10 mouse cellular contexts compared by ENCODE assay signal in genomic region chr15:31226464-31226863, GRCm38 (mm10). TPM values are rescaled to one million over a fixed set of nuclear protein-coding genes. Genes with fewer than 3 reads are reported as not detected.
DNase-seq lines count a peak whose midpoint lies in the region; ATAC-seq lines count a peak whose summit lies in the region.
"Had no signal": no experiment of that assay in that cellular context is flagged by ENCODE, and none has a peak within 500 bp of the region (broad histone marks: within the 10 kb centered on the region; RNA-seq: fewer than 3 reads in every experiment).

No protein-coding gene starts in this region.

- H3K9me3 ChIP-seq in liver, embryonic 16.5 days (replicated peaks; ENCODE audit: control insufficient read depth, low read length), result no peaks in the 10 kb centered on the region
- H3K9me3 ChIP-seq: midbrain, embryonic 10.5 days had no signal

- no peaks in the 10 kb centered on the region for H3K27me3 ChIP-seq in liver, embryonic 16.5 days (ENCODE audit: control insufficient read depth, insufficient read depth, low read depth, low read length)

- peak overlapping the region; percentile 12; the same call in 1 of the 2 replicates for H3K4me3 ChIP-seq in liver, embryonic 16.5 days (ENCODE audit: low read depth, low read length)
- H3K4me3 ChIP-seq: erythroblast, embryonic 14.5 days; midbrain, embryonic 10.5 days had no signal

- H3K27ac ChIP-seq in liver, embryonic 16.5 days (ENCODE audit: low read length), result peak overlapping the region; percentile 40; the same call in 1 of the 2 replicates
- H3K27ac ChIP-seq: midbrain, embryonic 10.5 days had no signal

- intact Hi-C loops in heart, postnatal 10 days (cut with DNase I), result loop anchor here (5.0 kb wide), 1 partner anchor 226 kb away; the partner anchor contains the start of gene Ropn1l

- H3K4me1 ChIP-seq in liver, embryonic 16.5 days (ENCODE audit: control insufficient read depth, low read depth, low read length), result peaks cover 6% of the 10 kb centered on the region

- WGBS in liver, embryonic 16.5 days (ENCODE audit: insufficient replicate concordance), result 63% methylated on average over 6 of the region's 6 CpGs

- ATAC-seq in liver, embryonic 16.5 days (ENCODE audit: low read depth), result peak; percentile 47

- H3K9ac ChIP-seq in liver, embryonic 16.5 days (ENCODE audit: low read depth, low read length), result no peak overlapping the region

- H3K36me3 ChIP-seq in liver, embryonic 16.5 days (ENCODE audit: control insufficient read depth, insufficient read depth), result no peaks in the 10 kb centered on the region
- H3K36me3 ChIP-seq: midbrain, embryonic 10.5 days had no signal

- DNase-seq in kidney, adult 9 months, result peak; percentile 11
- no peak for DNase-seq in kidney, adult 8-10 months
- DNase-seq in A20 (ENCODE audit: low read depth, low spot score), result peak; percentile 39
- peak; percentile 27 for DNase-seq in adipocyte (ENCODE audit: low spot score)
- DNase-seq in natural killer cell, adult 2 months (ENCODE audit: low spot score in 2 of 2), result no peak
- DNase-seq in heart, postnatal 10 days, result no peak
- DNase-seq in spleen, adult 12 weeks (ENCODE audit: low spot score), result no peak

- peak overlapping the region; percentile 91 for H3K4me2 ChIP-seq in liver, embryonic 16.5 days (ENCODE audit: low read depth, low read length)

RNA-seq across cellular contexts. Expression of gene Dap, which starts 2.4 kb away (rescaled TPM):
- polyA plus RNA-seq in liver, embryonic 16.5 days (2015; fragmentation: Nextera tagmentation; extraction: Ambion mirVana), result 48.4 and 54.2 TPM in 2 replicates
- total RNA-seq in heart, postnatal 10 days (2021), result 10 to 100 TPM; 36.2 to 41.3 TPM

Comparison
In these comparisons a context has a peak if more than half of its experiments do, and no peak if none do; other contexts are left out.
1. DNase-seq: peak in kidney, adult 9 months (single experiment), A20 (single experiment) and adipocyte (single experiment); none in kidney, adult 8-10 months (0 of 2), natural killer cell, adult 2 months (0 of 2), heart, postnatal 10 days (0 of 2) and spleen, adult 12 weeks (single experiment).